Mouse (Mus musculus): ENCODE data around the gene Alg2. TPM values are rescaled to one million over a fixed set of nuclear protein-coding genes. Genes with fewer than 3 reads are reported as not detected.

Gene Alg2
- polyA plus RNA-seq, 1 experiment from 2014 or later, result 250 TPM

- H3K27me3 ChIP-seq, result no peaks in the 10 kb centered on the region
- peaks cover 15% of the 10 kb centered on the region; the same call in 1 of the 2 replicates for H3K4me1 ChIP-seq (replicated peaks)
- no peaks in the 10 kb centered on the region for H3K9me3 ChIP-seq
- no peak overlapping the region for H3K4me2 ChIP-seq (replicated peaks)
- H3K9ac ChIP-seq (replicated peaks), result no peak overlapping the region
- no peak overlapping the region for H3K27ac ChIP-seq
- H3K4me3 ChIP-seq (replicated peaks), result no peak overlapping the region
- no peaks in the 10 kb centered on the region for H3K36me3 ChIP-seq
- WGBS, result 87% methylated on average over 3 of the region's 3 CpGs
- ATAC-seq, result no peak
Measured at GRCm38 (mm10) chr4:47422946-47423345, 51.2 kb downstream of the Alg2 start.

GRCm38 (mm10) chr4:47422194-47422593 lies 51.9 kb downstream of the Alg2 start:
- Histone ChIP-seq H3K4me3 (replicated peaks) (no peak overlapping the region), H3K9me3 (no peaks in the 10 kb centered on the region), H3K27me3 (no peaks in the 10 kb centered on the region), H3K27ac (no peak overlapping the region), H3K36me3 (no peaks in the 10 kb centered on the region), H3K4me1 (replicated peaks) (peaks cover 15% of the 10 kb centered on the region; the same call in 1 of the 2 replicates), H3K4me2 (replicated peaks) (no peak overlapping the region), H3K9ac (replicated peaks) (no peak overlapping the region)
- 25% methylated on average over 3 of the region's 3 CpGs for WGBS
- ATAC-seq, result no peak

GRCm38 (mm10) chr4:47420191-47420590 lies 53.9 kb downstream of the Alg2 start:
- Histone ChIP-seq H3K9me3 (no peaks in the 10 kb centered on the region), H3K9ac (replicated peaks) (no peak overlapping the region), H3K4me1 (replicated peaks) (peaks cover 15% of the 10 kb centered on the region; the same call in 1 of the 2 replicates), H3K27ac (no peak overlapping the region), H3K4me3 (replicated peaks) (no peak overlapping the region), H3K36me3 (no peaks in the 10 kb centered on the region), H3K27me3 (no peaks in the 10 kb centered on the region), H3K4me2 (replicated peaks) (no peak overlapping the region)
- ATAC-seq, result no peak
- WGBS, result 24% methylated on average over 7 of the region's 7 CpGs

GRCm38 (mm10) chr4:47419268-47419973 lies 54.7 kb downstream of the Alg2 start:
- WGBS, result 27% methylated on average over 9 of the region's 9 CpGs
- Histone ChIP-seq H3K36me3 (no peaks in the 10 kb centered on the region), H3K4me1 (replicated peaks) (peaks cover 11% of the 10 kb centered on the region; the same call in 1 of the 2 replicates), H3K27ac (no peak overlapping the region), H3K4me3 (replicated peaks) (no peak overlapping the region), H3K27me3 (no peaks in the 10 kb centered on the region), H3K4me2 (replicated peaks) (no peak overlapping the region), H3K9me3 (no peaks in the 10 kb centered on the region), H3K9ac (replicated peaks) (no peak overlapping the region)
- peak; percentile 64 for ATAC-seq

- 79% methylated on average over 3 of the region's 3 CpGs for WGBS
- H3K36me3 ChIP-seq, result peaks cover 5% of the 10 kb centered on the region
- H3K4me3 ChIP-seq (replicated peaks), result no peak overlapping the region
- H3K9me3 ChIP-seq, result no peaks in the 10 kb centered on the region
- H3K4me2 ChIP-seq (replicated peaks), result no peak overlapping the region
- H3K9ac ChIP-seq (replicated peaks), result no peak overlapping the region
- H3K4me1 ChIP-seq (replicated peaks), result 0 out of 2 replicates have a peak, but pooled peaks cover 4% of the 10 kb centered on the region
- no peak overlapping the region for H3K27ac ChIP-seq
- ATAC-seq, result no peak
- no peaks in the 10 kb centered on the region for H3K27me3 ChIP-seq
Measured at GRCm38 (mm10) chr4:47417871-47418270, 56.3 kb downstream of the Alg2 start.

Other genes starting within 250 kb of the Alg2 start
- 63.2 and 67.8 TPM in 2 replicates for gene Tgfbr1, start 121.1 kb downstream of the Alg2 start, polyA plus RNA-seq (2015; fragmentation: Nextera tagmentation; extraction: Ambion mirVana)
- gene Sec61b, start 325 bp upstream of the Alg2 start, polyA plus RNA-seq (2015; fragmentation: Nextera tagmentation; extraction: Ambion mirVana), result 288 and 302 TPM in 2 replicates